Mouse (Mus musculus) C2C12 (cell line): ENCODE measurements around the gene 1700020A23Rik.

Experiments used
- CEBPB ChIP-seq: IDR thresholded peaks from one replicate; pipeline ENCODE4 v1.6.1; 2011; ENCODE audit warnings: low read depth, mild to moderate bottlenecking, control low read depth, moderate library complexity
- CTCF ChIP-seq: IDR thresholded peaks from one replicate; pipeline ENCODE4 v1.5.1; 2011; ENCODE audit not compliant: control insufficient read depth, insufficient read depth, insufficient read length
- MAX ChIP-seq: IDR thresholded peaks from one replicate; pipeline ENCODE4 v1.6.1; 2011; ENCODE audit warnings: mild to moderate bottlenecking, control low read depth
- MYOG ChIP-seq: IDR thresholded peaks from one replicate; pipeline ENCODE4 v1.6.1; 2011; ENCODE audit not compliant: control insufficient read depth, insufficient read length; ENCODE audit errors: extremely low read depth

DNA sequence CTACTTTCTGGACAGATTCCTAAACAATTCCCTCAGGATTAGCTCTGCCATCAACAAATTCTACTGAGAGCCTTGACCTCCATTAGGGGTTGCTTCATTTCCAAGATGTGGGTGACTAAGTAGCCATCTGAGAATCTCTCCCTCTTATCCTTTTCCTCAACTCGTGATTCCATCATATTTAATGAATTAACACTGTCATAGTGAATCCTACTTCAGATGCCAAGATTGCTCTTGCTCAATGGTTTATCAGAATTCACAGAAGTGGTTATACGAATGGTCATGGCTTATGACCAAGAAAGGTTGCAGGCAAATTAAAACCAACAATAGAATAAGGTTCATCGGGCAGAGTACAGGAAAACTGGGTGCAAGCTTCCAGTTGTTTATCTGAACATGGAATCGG lies 3.2 kb upstream of the 1700020A23Rik start:
- TF ChIP-seq CEBPB = no peak
- TF ChIP-seq MAX = no peak
- TF ChIP-seq CTCF = no peak
- TF ChIP-seq MYOG = no peak
